Mouse (Mus musculus) CH12.LX (cell line): Measurements from ENCODE around the gene A930004D18Rik. TPM values are rescaled to one million over a fixed set of nuclear protein-coding genes. Genes with fewer than 3 reads are reported as not detected.
A peak's percentile ranks its signal among the peaks of the same experiment; 100 is the strongest.

Experiments used
- DNase-seq: peaks from one replicate; pipeline ENCODE4 v3.0.0-alpha.2; 2013; ENCODE audit errors: extremely low read depth
- H3K27ac ChIP-seq: 2 replicates; pipeline ENCODE4 v1.5.1; 2012; ENCODE audit warnings: low read depth, mild to moderate bottlenecking, control low read depth, moderate library complexity; ENCODE audit not compliant: insufficient read depth
- H3K27me3 ChIP-seq: replicated peaks from 2 replicates; pipeline ENCODE3; 2012; ENCODE audit warnings: inconsistent platforms
- H3K36me3 ChIP-seq, 2 experiments: replicated peaks in 1 of 2; 2 replicates each; pipeline versions ENCODE3 to v1.6.1; 2012; ENCODE audit warnings: inconsistent platforms in 1 of 2, low read length in 1 of 2, mild to moderate bottlenecking in 1 of 2, mixed read lengths in 1 of 2, moderate library complexity in 1 of 2; ENCODE audit not compliant: control insufficient read depth in 1 of 2, insufficient read depth in 1 of 2
- H3K4me1 ChIP-seq, 2 experiments: 2 replicates each; pipeline ENCODE4 v1.6.1; 2012; ENCODE audit warnings: inconsistent platforms in 1 of 2, moderate library complexity in 1 of 2; ENCODE audit not compliant: insufficient read depth in 2 of 2, control insufficient read depth in 1 of 2
- H3K4me2 ChIP-seq: 2 replicates; pipeline ENCODE4 v1.6.1; 2012; ENCODE audit warnings: low read depth, mild to moderate bottlenecking, control low read depth; ENCODE audit not compliant: poor library complexity, insufficient read depth, severe bottlenecking
- H3K4me3 ChIP-seq, 3 experiments: fragments of 150-350 bp in 1 of 3; sonication (generic) in 1 of 3; replicated peaks in 1 of 3; 2 replicates each; pipeline versions ENCODE3 to v1.5.1; 2011 to 2012; ENCODE audit warnings: low read depth in 2 of 3, low read length in 2 of 3, mild to moderate bottlenecking in 2 of 3, moderate library complexity in 2 of 3, control low read depth in 1 of 3, improper control_type of control experiment in 1 of 3, inconsistent platforms in 1 of 3, mixed read lengths in 1 of 3; ENCODE audit not compliant: poor library complexity in 1 of 3
- H3K79me2 ChIP-seq: replicated peaks from 2 replicates; pipeline ENCODE4 v1.6.1; 2012; ENCODE audit warnings: mild to moderate bottlenecking, moderate library complexity; ENCODE audit not compliant: control insufficient read depth, poor library complexity, insufficient read depth, severe bottlenecking; ENCODE audit errors: extremely low read depth
- H3K9ac ChIP-seq: 2 replicates; pipeline ENCODE4 v1.6.1; 2012; ENCODE audit warnings: low read depth, mild to moderate bottlenecking, control low read depth, moderate library complexity; ENCODE audit not compliant: insufficient read depth
- H3K9me3 ChIP-seq: replicated peaks from 2 replicates; pipeline ENCODE3; 2012; ENCODE audit warnings: low read length, inconsistent platforms, mixed read lengths
- CHD1 ChIP-seq: IDR thresholded peaks from 2 replicates; pipeline ENCODE4 v1.6.1; 2012; ENCODE audit warnings: low read depth, low read length, improper control_type of control experiment, inconsistent platforms
- ETS1 ChIP-seq: conservative IDR thresholded peaks from 2 replicates; pipeline ENCODE4 v1.6.1; 2012; ENCODE audit warnings: low read depth, mild to moderate bottlenecking, inconsistent platforms, low read length, improper control_type of control experiment, moderate library complexity
- HCFC1 ChIP-seq: IDR thresholded peaks from 2 replicates; pipeline ENCODE4 v1.6.1; 2012; ENCODE audit warnings: low read depth, mild to moderate bottlenecking, inconsistent platforms, low read length, improper control_type of control experiment
- KAT2A ChIP-seq: IDR thresholded peaks from 2 replicates; pipeline ENCODE4 v1.6.1; 2012; ENCODE audit warnings: low read length, improper control_type of control experiment, inconsistent platforms; ENCODE audit not compliant: insufficient replicate concordance
- MYC ChIP-seq: IDR thresholded peaks from 2 replicates; pipeline ENCODE4 v1.6.1; 2011; ENCODE audit warnings: low read depth, mild to moderate bottlenecking, improper control_type of control experiment, low read length
- NELFE ChIP-seq: IDR thresholded peaks from 2 replicates; pipeline ENCODE4 v1.6.1; 2011; ENCODE audit warnings: low read depth, low read length, improper control_type of control experiment
- RCOR1 ChIP-seq: conservative IDR thresholded peaks from 2 replicates; pipeline ENCODE4 v1.6.1; 2012; ENCODE audit warnings: low read depth, mild to moderate bottlenecking, inconsistent platforms, low read length, improper control_type of control experiment
- SIN3A ChIP-seq: IDR thresholded peaks from 2 replicates; pipeline ENCODE4 v1.6.1; 2012; ENCODE audit warnings: low read length, improper control_type of control experiment, inconsistent platforms
- SMC3 ChIP-seq: IDR thresholded peaks from 2 replicates; pipeline ENCODE4 v1.6.1; 2011; ENCODE audit warnings: low read depth, low read length, improper control_type of control experiment
- TBP ChIP-seq: conservative IDR thresholded peaks from 2 replicates; pipeline ENCODE4 v1.6.1; 2011; ENCODE audit warnings: low read depth, low read length, improper control_type of control experiment
- UBTF ChIP-seq: IDR thresholded peaks from 2 replicates; pipeline ENCODE4 v1.6.1; 2012; ENCODE audit warnings: low read depth, mild to moderate bottlenecking, inconsistent platforms, low read length, improper control_type of control experiment, moderate library complexity
- ZNF384 ChIP-seq: IDR thresholded peaks from 2 replicates; pipeline ENCODE4 v1.6.1; 2012; ENCODE audit warnings: low read depth, low read length, improper control_type of control experiment, inconsistent platforms
- dilution Hi-C: fragments of 300-500 bp; cut with MboI; formaldehyde crosslinking; loops from 2 replicates; pipeline ENCODE4 v1.14.3; 2020; ENCODE audit warnings: low sequenced_read_pairs; ENCODE audit not compliant: extremely low pct_unique_long_range_greater_than_20kb, extremely low pct_ligation_motif_present
- in situ Hi-C: fragments of 300-500 bp; cut with MboI; formaldehyde crosslinking; loops from 3 replicates; pipeline ENCODE4 v1.14.3; 2019; ENCODE audit warnings: low sequenced_read_pairs, low pct_ligation_motif_present, low pct_unique_long_range_greater_than_20kb, mixed read lengths
- polyA plus RNA-seq: library from polyadenylated mRNA; unstranded; fragments of >175 nt; gene quantifications from 2 replicates; pipeline ENCODE4 v1.2.1, GENCODE M21; 2012; ENCODE audit warnings: low read depth; ENCODE audit not compliant: insufficient read length
- total RNA-seq, 2 experiments: library from RNA; depleted of rRNA; stranded (reverse); fragments of 300-350 nt in 1 of 2; fragments of >200 nt in 1 of 2; gene quantifications; 2 replicates each; pipeline ENCODE4 v1.2.3; 2012 to 2014

The A930004D18Rik gene
- total and polyA plus RNA-seq, 3 experiments = 0.15 to 1.7 (median 0.72) TPM

- Histone ChIP-seq H3K9ac (peak overlapping the region; percentile 49), H3K36me3 (no peaks in the 10 kb centered on the region), H3K4me1 (peaks cover 4 to 31% of the 10 kb centered on the region in 2 experiments; a peak in 3 of 4 replicates)
- DNase-seq = no peak
- TF ChIP-seq RCOR1 (no peak), CHD1 (peak; percentile 55; the same call in 1 of the 2 replicates), ZNF384 (peak; percentile 61), TBP (no peak), ETS1 (no peak), HCFC1 (0 out of 2 replicates have a peak, but pooled peaks have one; percentile 2), KAT2A (no peak), SMC3 (no peak)
- TF ChIP-seq, all 38 proteins: peak for 3
- Histone ChIP-seq H3K27ac (peak overlapping the region; percentile 77; the same call in 1 of the 2 replicates), H3K27me3 (peaks cover 17% of the 10 kb centered on the region), H3K4me2 (peak overlapping the region; percentile 95), H3K4me3 (peak overlapping the region in 2 of 3 experiments; percentile 55 to 71), H3K79me2 (peaks cover 2% of the 10 kb centered on the region; the same call in 1 of the 2 replicates), H3K9me3 (no peaks in the 10 kb centered on the region)
- dilution Hi-C loops = no loop called here
- in situ Hi-C loops = no loop called here
Observed at GRCm38 (mm10) chr2:18050018-18050417, 12.5 kb upstream of the A930004D18Rik start.

- H3K79me2 ChIP-seq = peaks cover 2% of the 10 kb centered on the region; the same call in 1 of the 2 replicates
- H3K9me3 ChIP-seq = no peaks in the 10 kb centered on the region
- peak overlapping the region; percentile 77 for H3K27ac ChIP-seq
- peaks cover 17% of the 10 kb centered on the region for H3K27me3 ChIP-seq
- H3K4me3 ChIP-seq = peak overlapping the region in 2 of 3 experiments; percentile 55 to 71
- in situ Hi-C loops (loop anchor here (25.0 kb wide), 2 partner anchors 313 to 638 kb away; partner anchors contain the start of genes Bmi1 and Spag6), dilution Hi-C loops (no loop called here)
- no peaks in the 10 kb centered on the region for H3K36me3 ChIP-seq
- H3K4me2 ChIP-seq = peak overlapping the region; percentile 95
- no peak for DNase-seq
- peak overlapping the region; percentile 49 for H3K9ac ChIP-seq
- peaks cover 4 to 29% of the 10 kb centered on the region in 2 experiments; a peak in 3 of 4 replicates for H3K4me1 ChIP-seq
- peak; percentile 5; the same call in 1 of the 2 replicates for TF ChIP-seq SIN3A
- TF ChIP-seq MYC = no peak
- 0 out of 2 replicates have a peak, but pooled peaks have one; percentile 39 for TF ChIP-seq NELFE
- TF ChIP-seq UBTF = no peak
- TF ChIP-seq TBP = no peak
- TF ChIP-seq, all 38 proteins: peak for 2
Observed at GRCm38 (mm10) chr2:18049279-18049821, 11.8 kb upstream of the A930004D18Rik start.
